Mouse (Mus musculus) ES-Bruce4 (cell line): ENCODE data around the gene Tctn1.
A peak's percentile ranks its signal among the peaks of the same experiment; 100 is the strongest.

ENCODE experiments used
- CTCF ChIP-seq: IDR thresholded peaks from one replicate; pipeline ENCODE4 v1.8.1; 2011; ENCODE audit warnings: low read depth, low read length
- EP300 ChIP-seq: IDR thresholded peaks from 2 replicates; pipeline ENCODE4 v1.6.1; 2011; ENCODE audit warnings: low read depth, low read length; ENCODE audit not compliant: insufficient read depth
- POLR2A ChIP-seq: IDR thresholded peaks from one replicate; pipeline ENCODE4 v1.8.1; 2011; ENCODE audit warnings: low read length; ENCODE audit not compliant: insufficient read depth

GRCm38 (mm10) chr5:122262104-122262503 lies 2.2 kb downstream of the Tctn1 start:
- peak; percentile 31 for TF ChIP-seq CTCF
- TF ChIP-seq POLR2A, result no peak
- no peak for TF ChIP-seq EP300
